Mouse (Mus musculus) forebrain, embryonic 11.5 days (tissue): ENCODE results near the gene Asna1. TPM values are rescaled to one million over a fixed set of nuclear protein-coding genes. Genes with fewer than 3 reads are reported as not detected.

Experiments
- ATAC-seq: fragments of 200-750 bp; cut with Nextera tagmentation; replicated peaks from 2 replicates; pipeline ENCODE4 v1.8.0; 2017; ENCODE audit warnings: moderate TSS enrichment; ENCODE audit not compliant: low FRiP score
- DNase-seq: peaks from one replicate; pipeline ENCODE4 v3.0.0-alpha.2; 2017; ENCODE audit warnings: low spot score
- H3K27ac ChIP-seq: fragments of 300-500 bp; sonication (generic); 2 replicates; pipeline ENCODE4 v1.5.1; 2014; ENCODE audit warnings: low read depth, low read length
- H3K27me3 ChIP-seq: fragments of 300-500 bp; sonication (generic); 2 replicates; pipeline ENCODE4 v1.6.1; 2014; ENCODE audit warnings: mild to moderate bottlenecking, low read length, mixed read lengths; ENCODE audit not compliant: control insufficient read depth, insufficient read depth
- H3K36me3 ChIP-seq: fragments of 300-500 bp; sonication (generic); 2 replicates; pipeline ENCODE4 v1.6.1; 2014; ENCODE audit warnings: mild to moderate bottlenecking, low read length, moderate library complexity, mixed read lengths; ENCODE audit not compliant: control insufficient read depth, insufficient read depth
- H3K4me1 ChIP-seq: fragments of 300-500 bp; sonication (generic); replicated peaks from 2 replicates; pipeline ENCODE4 v1.6.1; 2014; ENCODE audit warnings: low read length, mixed read lengths; ENCODE audit not compliant: control insufficient read depth, insufficient read depth
- H3K4me2 ChIP-seq: fragments of 300-500 bp; sonication (generic); 2 replicates; pipeline ENCODE4 v1.6.1; 2014; ENCODE audit warnings: low read depth, mild to moderate bottlenecking, low read length, moderate library complexity, mixed read lengths; ENCODE audit not compliant: severe bottlenecking
- H3K4me3 ChIP-seq: fragments of 300-500 bp; sonication (generic); 2 replicates; pipeline ENCODE4 v1.5.1; 2014; ENCODE audit warnings: low read depth, low read length
- H3K9ac ChIP-seq: fragments of 300-500 bp; sonication (generic); 2 replicates; pipeline ENCODE4 v1.6.1; 2014; ENCODE audit warnings: low read length
- H3K9me3 ChIP-seq: fragments of 300-500 bp; sonication (generic); 2 replicates; pipeline ENCODE4 v1.6.1; 2016; ENCODE audit warnings: low read length, mixed read lengths; ENCODE audit not compliant: control insufficient read depth
- WGBS: fragments of 180-500 bp; shearing (Covaris S2); extraction: QIAGEN DNeasy Blood & Tissue Kit; methylation state at CpG from one replicate; pipeline ENCODE4 v1.1.7; 2014; 5-methylcytosine and 5-hydroxymethylcytosine counted together
- polyA plus RNA-seq: library from polyadenylated mRNA; unstranded; fragments of >200 nt; fragmentation: Nextera tagmentation; extraction: Ambion mirVana; gene quantifications from 2 replicates; pipeline ENCODE4 v1.2.1, GENCODE M21; 2014

The Asna1 gene
- polyA plus RNA-seq, 1 experiment from 2014 or later = 118 TPM

- peaks cover 16% of the 10 kb centered on the region for H3K27me3 ChIP-seq
- no peak overlapping the region for H3K27ac ChIP-seq
- WGBS = 7% methylated on average over 25 of the region's 26 CpGs
- ATAC-seq (peak; percentile 56; the same call in 1 of the 2 replicates), DNase-seq (peak; percentile 88)
- H3K9me3 ChIP-seq = no peaks in the 10 kb centered on the region
- peak overlapping the region; percentile 64 for H3K4me2 ChIP-seq
- H3K4me1 ChIP-seq = 0 out of 2 replicates have a peak, but pooled peaks cover 1% of the 10 kb centered on the region
- H3K9ac ChIP-seq = peak overlapping the region; percentile 46; the same call in 1 of the 2 replicates
- peak overlapping the region; percentile 22 for H3K4me3 ChIP-seq
- no peaks in the 10 kb centered on the region; the same call in 1 of the 2 replicates for H3K36me3 ChIP-seq
Observed at GRCm38 (mm10) chr8:85013230-85013840, 11.7 kb downstream of the Asna1 start.

- no peak for ATAC-seq
- H3K9ac ChIP-seq = no peak overlapping the region
- no peaks in the 10 kb centered on the region for H3K9me3 ChIP-seq
- no peak overlapping the region for H3K27ac ChIP-seq
- WGBS = 15% methylated on average over 28 of the region's 28 CpGs
- H3K27me3 ChIP-seq = peaks cover 16% of the 10 kb centered on the region
- no peak for DNase-seq
- no peak overlapping the region for H3K4me2 ChIP-seq
- H3K36me3 ChIP-seq = no peaks in the 10 kb centered on the region
- no peak overlapping the region for H3K4me3 ChIP-seq
- 0 out of 2 replicates have a peak, but pooled peaks cover 1% of the 10 kb centered on the region for H3K4me1 ChIP-seq
Observed at GRCm38 (mm10) chr8:85011242-85011641, 13.8 kb downstream of the Asna1 start.

GRCm38 (mm10) chr8:85007686-85008085 lies 17.4 kb downstream of the Asna1 start:
- H3K36me3 ChIP-seq = no peaks in the 10 kb centered on the region
- DNase-seq (no peak), ATAC-seq (no peak)
- no peak overlapping the region for H3K9ac ChIP-seq
- H3K9me3 ChIP-seq = no peaks in the 10 kb centered on the region
- H3K4me2 ChIP-seq = no peak overlapping the region
- H3K4me1 ChIP-seq = no peaks in the 10 kb centered on the region
- 26% methylated on average over 25 of the region's 25 CpGs for WGBS
- H3K27ac ChIP-seq = no peak overlapping the region
- H3K27me3 ChIP-seq = peaks cover 16% of the 10 kb centered on the region
- no peak overlapping the region for H3K4me3 ChIP-seq

GRCm38 (mm10) chr8:84997649-84998295 lies 27.3 kb downstream of the Asna1 start:
- no peaks in the 10 kb centered on the region; the same call in 1 of the 2 replicates for H3K4me1 ChIP-seq
- WGBS = 2% methylated on average over 19 of the region's 19 CpGs
- peak; percentile 97 for DNase-seq
- peak; percentile 79 for ATAC-seq
- H3K27ac ChIP-seq = no peak overlapping the region
- H3K9ac ChIP-seq = peak overlapping the region; percentile 46; the same call in 1 of the 2 replicates
- H3K36me3 ChIP-seq = no peaks in the 10 kb centered on the region
- no peaks in the 10 kb centered on the region; the same call in 1 of the 2 replicates for H3K27me3 ChIP-seq
- H3K4me3 ChIP-seq = no peak overlapping the region
- H3K4me2 ChIP-seq = peak overlapping the region; percentile 12; the same call in 1 of the 2 replicates
- no peaks in the 10 kb centered on the region for H3K9me3 ChIP-seq

- H3K4me1 ChIP-seq = no peaks in the 10 kb centered on the region; the same call in 1 of the 2 replicates
- H3K4me2 ChIP-seq = no peak overlapping the region
- no peaks in the 10 kb centered on the region for H3K36me3 ChIP-seq
- 75% methylated on average over 5 of the region's 5 CpGs for WGBS
- H3K27me3 ChIP-seq = no peaks in the 10 kb centered on the region; the same call in 1 of the 2 replicates
- no peak for DNase-seq
- ATAC-seq = no peak
- H3K9ac ChIP-seq = no peak overlapping the region
- H3K27ac ChIP-seq = no peak overlapping the region
- H3K9me3 ChIP-seq = no peaks in the 10 kb centered on the region
- no peak overlapping the region for H3K4me3 ChIP-seq
Observed at GRCm38 (mm10) chr8:84996978-84997377, 28.1 kb downstream of the Asna1 start.

- Histone ChIP-seq H3K9ac (no peak overlapping the region; the same call in 1 of the 2 replicates), H3K36me3 (no peaks in the 10 kb centered on the region), H3K27ac (no peak overlapping the region), H3K9me3 (no peaks in the 10 kb centered on the region), H3K4me3 (no peak overlapping the region), H3K4me1 (peaks cover 3% of the 10 kb centered on the region; the same call in 1 of the 2 replicates), H3K4me2 (no peak overlapping the region), H3K27me3 (no peaks in the 10 kb centered on the region; the same call in 1 of the 2 replicates)
- ATAC-seq (no peak), DNase-seq (no peak)
- WGBS = 21% methylated on average over 25 of the region's 25 CpGs
Observed at GRCm38 (mm10) chr8:84995680-84996079, 29.4 kb downstream of the Asna1 start.

- Histone ChIP-seq H3K9me3 (no peaks in the 10 kb centered on the region), H3K4me2 (no peak overlapping the region), H3K4me3 (no peak overlapping the region), H3K9ac (no peak overlapping the region), H3K36me3 (no peaks in the 10 kb centered on the region), H3K4me1 (peaks cover 5% of the 10 kb centered on the region), H3K27me3 (no peaks in the 10 kb centered on the region; the same call in 1 of the 2 replicates), H3K27ac (no peak overlapping the region)
- ATAC-seq = no peak
- 97% methylated on average over 9 of the region's 9 CpGs for WGBS
- no peak for DNase-seq
Observed at GRCm38 (mm10) chr8:84994375-84994774, 30.7 kb downstream of the Asna1 start.

- WGBS = 1% methylated on average over 15 of the region's 15 CpGs
- Histone ChIP-seq H3K4me1 (peaks cover 10% of the 10 kb centered on the region), H3K4me2 (peak overlapping the region; percentile 91), H3K9ac (peak overlapping the region; percentile 58), H3K4me3 (peak overlapping the region; percentile 45), H3K27ac (no peak overlapping the region), H3K9me3 (no peaks in the 10 kb centered on the region), H3K36me3 (no peaks in the 10 kb centered on the region), H3K27me3 (peaks cover 7% of the 10 kb centered on the region; the same call in 1 of the 2 replicates)
- ATAC-seq (peak; percentile 51), DNase-seq (peak; percentile 74)
Observed at GRCm38 (mm10) chr8:84990836-84991235, 34.2 kb downstream of the Asna1 start.
